Mouse (Mus musculus) 3T3-L1 (cell line): ENCODE results near the gene Scly.

Experiments used
- DNase-seq: peaks from one replicate; pipeline ENCODE4 v3.0.0-alpha.2; 2015; ENCODE audit warnings: low read depth, low spot score

Gene Scly

DNA sequence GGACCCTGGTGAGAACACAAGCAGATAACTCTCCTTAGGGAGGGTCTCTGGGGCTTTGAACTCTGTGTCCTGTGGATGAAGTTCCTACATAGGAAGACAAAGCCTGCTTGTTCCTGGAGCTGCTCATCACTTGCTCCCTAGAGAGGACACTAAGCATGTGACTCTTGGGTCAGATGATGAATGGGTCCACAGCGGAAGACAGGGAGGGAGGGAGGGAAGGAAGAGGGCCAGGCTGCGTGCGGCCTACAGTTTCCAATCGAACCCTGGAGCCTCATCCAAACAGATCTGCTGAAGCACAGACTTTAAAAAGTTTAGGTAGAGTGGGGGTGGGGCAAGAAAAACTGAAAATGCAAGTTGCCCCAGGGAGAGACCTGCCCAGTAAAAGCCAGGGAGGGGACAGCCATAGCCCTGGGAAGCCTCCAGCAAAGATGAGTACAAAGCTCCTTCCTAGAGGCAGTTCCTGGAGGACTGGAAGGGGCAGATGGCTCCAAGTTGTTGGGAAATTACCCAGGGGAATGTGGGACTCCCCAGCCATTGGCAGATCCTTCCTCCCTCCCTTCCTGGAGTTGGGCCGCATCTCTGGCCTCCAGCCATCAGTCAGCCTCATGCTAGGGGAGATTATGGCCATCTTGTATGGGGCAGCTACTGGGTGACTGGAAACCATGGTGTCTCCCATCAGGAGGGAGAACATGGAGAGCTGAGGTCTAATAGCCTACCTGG lies 1.7 kb downstream of the Scly start:
- peak; percentile 29 for DNase-seq

DNA sequence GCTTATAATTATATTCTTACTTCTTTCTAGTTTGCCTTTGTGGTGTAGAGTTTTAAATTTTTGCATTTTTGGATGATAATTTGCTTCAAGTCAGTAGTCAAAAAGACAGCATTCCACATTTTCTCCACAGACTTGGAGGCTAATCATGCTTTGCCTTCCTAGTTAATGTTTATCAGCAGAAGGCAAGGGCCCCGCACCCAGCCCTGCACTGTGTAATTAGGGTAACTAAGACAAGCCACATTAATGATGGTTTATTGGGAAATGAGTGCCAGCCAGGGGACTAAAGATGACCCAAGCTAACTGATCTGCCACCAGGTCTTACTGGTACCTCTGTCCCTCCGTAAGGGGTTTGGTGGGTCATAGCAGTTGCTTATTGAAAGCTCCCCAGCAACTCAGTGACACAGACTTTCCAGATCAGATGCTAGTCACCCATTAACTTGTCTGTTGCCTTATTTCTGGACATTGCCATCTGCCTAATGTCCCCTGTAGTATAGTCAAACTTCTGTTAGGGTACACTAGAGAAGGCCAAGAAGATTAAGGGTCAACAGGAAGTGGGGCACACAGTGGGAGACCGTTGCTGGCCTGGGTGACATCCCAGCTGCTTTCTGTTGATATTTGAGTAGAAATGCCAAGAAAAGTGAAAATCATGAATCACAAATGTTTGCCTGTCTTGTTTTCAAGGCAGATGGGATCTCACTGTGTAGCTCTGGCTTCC lies 3.2 kb downstream of the Scly start:
- no peak for DNase-seq

DNA sequence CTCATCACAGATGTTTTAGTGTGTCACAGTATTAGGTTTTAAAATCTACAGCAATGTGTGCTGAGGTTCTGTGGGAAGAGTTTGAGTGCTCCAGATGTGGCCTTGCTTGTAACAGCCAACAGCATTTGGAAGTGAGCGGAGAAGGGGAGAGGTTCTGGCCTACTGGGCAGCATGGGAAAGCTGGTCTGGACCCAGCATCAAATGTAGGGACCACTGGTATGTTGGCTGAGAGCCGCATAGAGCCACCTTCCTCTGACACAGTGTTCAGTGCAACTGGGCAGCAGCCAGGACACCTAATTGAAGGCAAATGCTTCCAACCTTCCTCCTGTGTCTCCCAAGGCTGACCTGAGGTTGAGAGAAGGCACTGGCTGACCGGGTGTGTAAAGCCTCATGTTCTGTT lies 3.9 kb downstream of the Scly start:
- peak; percentile 43 for DNase-seq

DNA sequence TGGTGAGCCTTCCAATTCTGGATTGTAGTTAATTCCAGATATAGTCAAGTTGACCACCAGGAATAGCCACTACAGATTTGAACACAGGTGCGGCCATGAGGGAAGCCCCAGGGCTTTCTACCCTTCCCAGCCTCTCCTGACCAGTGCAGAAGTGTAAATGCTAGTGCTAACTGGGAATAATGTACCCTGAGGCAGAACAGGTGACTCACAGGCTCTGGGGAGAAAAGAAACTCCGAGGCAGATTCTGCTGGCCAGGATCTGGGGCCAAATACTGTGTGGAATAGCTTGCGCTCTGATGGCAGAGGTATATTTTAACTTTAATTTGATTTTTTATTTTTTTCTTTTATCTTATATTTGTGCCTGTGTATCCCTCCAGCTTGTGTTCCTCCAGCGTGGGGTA lies 6.5 kb downstream of the Scly start:
- peak; percentile 71 for DNase-seq

DNA sequence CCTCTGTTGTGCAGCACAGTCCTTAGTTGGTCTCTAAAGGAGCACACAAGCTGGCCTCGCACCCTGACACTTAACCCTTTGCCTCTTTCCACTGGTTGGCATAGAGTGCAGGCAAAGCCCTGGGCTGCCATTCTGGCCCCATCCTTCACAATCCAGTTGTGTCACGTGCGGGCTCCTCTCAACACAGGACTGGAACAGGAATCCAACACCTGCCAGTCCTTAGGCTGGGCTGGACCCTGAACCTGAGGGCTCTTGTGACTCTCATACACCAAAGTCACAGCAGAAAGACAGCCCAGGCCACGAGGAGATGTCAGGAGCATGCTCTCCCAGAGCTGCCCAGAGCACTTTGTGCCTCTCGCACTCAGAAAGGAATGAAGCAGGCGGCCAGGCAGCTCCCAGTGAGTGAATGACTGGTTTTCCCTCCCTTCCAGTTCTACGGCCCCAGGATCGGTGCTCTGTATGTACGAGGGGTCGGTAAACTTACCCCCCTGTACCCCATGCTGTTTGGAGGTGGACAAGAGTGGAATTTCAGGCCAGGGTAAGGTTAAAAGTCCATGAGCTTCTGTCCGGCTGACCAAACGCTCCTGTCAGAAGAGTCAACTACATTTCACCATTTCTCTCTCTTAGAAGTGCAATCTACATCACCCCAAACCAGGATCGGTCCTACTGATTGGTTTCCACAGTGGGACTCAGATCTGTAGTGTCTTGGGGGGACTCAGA lies 11.4 kb downstream of the Scly start:
- DNase-seq, result no peak

DNA sequence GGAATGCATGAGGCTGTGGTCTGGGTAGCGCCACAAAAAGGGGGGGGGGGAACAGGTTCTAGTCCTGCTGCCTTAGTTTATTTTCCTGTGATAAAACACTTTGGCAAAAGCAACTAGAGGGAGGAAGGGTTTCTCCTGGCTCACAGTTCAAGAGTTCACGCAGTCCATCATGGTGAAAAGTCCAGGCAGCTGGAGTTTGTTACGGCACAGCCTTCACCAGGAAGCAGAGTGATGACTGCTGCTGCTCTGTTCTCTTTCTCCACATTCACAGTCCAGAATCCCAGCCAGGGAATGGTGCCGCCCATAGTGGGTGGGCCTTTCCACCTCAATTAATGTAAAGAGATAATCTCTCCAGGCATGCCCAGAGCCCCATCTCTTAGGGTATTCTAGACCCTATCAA lies 14.1 kb downstream of the Scly start:
- DNase-seq, result no peak

DNA sequence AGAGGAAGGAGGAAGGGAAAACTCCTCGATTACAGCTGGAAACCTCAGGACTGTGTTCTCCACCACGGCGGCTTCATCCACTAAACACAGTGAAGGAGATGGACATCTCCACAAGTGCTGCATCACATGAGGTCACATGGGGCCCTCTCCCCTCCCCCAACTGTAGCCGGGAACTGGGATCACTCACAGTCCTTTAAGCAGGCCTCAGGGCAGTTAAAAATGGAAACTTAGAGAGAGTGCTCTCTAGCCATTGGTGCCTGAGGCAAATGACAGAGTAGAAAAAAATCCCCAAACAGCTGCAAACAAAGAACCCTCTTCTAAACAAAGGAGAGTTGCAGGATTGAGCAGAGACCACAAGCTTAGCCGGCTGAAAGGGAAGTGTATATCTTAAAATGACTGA lies 15.1 kb downstream of the Scly start:
- DNase-seq, result peak; percentile 50

DNA sequence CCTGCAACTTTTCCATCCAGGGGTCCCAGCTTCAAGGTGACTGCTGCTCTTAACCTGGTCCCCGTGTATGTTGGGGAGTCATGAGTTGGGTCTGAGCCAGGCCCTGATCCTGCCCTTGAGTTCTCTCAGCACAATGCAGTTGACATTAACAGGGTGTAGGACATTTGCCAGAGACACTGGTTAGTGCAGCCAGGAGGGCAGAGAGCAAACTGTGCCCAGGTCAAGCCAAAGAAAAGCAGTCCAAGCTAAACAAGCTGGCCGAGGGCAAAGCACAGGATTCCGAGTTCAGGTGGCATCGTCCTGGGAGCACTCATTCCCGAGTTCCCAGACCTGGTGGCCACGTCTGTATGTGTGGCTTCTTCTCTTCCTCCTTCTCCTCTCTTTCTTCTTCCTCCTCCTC lies 19.5 kb downstream of the Scly start:
- DNase-seq, result no peak

DNA sequence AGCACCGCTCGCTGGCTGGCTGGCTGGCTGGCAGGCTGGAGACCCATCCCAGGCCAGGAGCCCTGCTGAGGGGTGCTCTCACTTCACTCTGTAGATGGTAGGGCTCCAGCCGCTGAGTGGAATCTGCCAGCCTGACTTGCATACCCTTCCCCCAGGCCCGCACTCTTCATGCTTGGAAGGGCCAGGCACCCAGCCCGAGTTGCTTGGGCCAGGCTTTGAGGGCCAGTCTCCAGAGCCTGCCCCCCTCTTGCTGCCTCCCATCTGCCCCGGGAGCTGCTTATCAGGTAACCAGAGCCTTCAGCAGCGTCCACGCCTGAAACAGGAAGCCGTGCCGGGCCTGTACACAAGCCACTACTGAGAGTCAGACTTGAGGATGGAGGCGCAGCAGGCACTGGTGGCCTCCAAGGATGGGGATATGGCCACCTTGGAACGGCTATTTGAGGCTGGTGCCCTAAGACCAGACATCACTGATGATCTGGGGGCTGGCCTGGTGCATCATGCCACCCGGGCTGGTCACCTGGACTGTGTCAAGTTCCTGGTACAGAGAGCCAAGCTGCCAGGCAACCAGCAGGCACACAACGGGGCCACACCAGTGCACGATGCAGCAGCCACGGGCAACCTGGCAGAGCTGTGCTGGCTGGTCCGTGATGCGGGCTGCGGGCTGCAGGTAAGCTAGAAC lies 23.8 kb downstream of the Scly start, which contains the start of gene Espnl:
Gene Espnl (plus strand): TSS at position 316 of the 679 bp plus-strand sequence.
- no peak for DNase-seq

DNA sequence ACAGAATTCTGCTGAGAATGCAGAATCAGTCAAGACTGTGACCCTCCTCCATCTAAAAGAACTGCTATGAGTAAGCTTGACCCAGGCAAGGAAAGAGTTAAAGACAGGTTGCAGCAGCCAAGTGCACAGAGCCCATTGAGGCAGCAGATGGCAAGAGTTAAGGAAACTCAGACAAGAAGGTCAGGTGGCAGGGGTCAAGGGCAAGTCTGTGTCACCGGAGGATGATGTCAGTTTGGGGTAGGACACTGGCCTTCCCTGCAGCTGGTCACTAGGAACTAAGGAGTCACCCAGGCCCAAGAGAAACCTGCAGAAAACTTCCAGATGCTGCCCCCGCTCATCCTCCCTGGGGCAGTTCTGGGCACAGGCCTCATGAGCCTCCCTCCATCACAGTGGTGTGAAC lies 26.5 kb downstream of the Scly start:
- no peak for DNase-seq

DNA sequence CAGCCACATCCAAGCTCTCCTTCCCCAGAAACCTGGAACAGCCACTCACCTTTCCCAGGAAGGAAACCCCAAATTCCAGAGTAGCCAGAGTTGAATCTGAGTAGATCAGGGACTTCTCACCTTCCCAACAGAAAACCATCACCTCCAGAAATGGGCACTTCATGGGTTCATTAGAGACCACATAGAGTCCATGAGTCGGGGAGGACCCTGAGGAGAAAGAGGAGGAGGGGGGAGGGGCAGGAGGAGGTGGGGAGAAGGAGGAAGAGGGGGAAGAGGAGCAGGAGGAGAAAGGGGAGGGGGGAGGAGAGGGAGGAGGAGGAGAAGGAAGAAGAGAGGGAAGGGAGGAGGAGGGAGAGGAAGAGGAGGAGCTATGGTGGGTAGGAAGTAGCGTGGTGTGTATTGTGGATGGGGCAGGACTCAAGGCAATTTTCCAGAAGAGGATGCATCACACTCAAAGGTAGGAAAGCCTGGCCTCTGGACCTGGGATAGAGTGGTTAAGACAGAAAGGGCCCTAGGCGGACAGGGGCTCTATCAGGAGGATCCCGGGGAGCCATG lies 27.4 kb downstream of the Scly start:
- no peak for DNase-seq

DNA sequence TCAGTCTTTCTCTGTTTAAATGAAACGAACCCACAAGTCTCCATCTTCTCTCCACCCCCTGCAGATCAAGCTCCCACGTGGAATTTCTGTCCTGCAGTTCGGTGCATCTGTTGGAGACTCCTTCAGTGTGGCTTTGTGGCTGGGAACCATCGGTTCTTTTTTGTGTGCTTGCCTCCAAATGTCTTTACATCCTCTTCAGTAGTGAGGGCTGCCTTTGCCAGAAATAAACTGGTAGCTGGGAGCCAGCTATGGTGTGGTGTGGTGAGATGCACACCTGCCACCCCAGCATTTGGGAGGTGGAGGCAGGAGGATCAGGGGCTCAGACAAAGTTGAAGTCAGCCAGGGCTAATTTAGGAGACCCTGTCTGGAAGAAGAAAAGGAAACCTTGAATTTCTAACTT lies 34.0 kb downstream of the Scly start:
- no peak for DNase-seq

DNA sequence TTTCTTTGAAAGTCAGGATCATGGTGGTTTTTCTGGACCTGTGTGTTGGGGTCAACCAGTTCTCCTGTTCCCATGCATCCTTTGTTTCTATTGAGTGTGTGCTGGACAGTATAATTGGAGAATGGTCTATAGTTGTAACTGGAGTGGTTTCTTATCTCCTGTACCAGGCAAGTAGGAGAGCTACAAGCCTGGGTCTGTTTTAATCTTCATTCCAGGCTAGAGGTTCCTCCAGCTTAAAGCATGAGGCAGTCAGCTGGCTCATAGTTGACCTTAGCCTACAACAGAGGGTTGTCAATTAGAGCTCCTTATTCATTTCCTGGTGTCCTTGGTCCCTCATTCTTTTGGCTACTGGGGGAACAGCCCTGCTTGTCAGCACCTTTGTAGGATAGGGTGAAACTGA lies 35.4 kb downstream of the Scly start:
- no peak for DNase-seq

DNA sequence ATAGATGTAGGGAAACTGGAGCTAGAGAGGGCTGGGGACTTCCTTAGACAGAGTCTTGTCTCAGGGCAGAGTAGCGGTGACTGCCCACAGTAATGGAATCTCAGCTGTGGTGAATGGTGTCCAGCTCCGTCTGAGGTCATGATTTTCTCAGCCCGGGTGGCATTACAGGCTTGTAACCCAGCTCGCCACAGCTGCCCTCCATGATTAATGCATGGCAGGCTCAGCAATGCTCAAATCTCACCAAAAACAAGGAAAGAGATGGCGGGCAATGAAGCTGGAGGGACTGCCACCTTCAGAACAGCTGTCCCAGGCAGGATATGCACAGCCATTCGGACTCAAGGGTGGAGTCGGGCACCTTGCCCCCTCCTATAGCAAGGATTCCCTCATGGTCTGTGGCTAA lies 39.2 kb downstream of the Scly start:
- DNase-seq, result no peak

DNA sequence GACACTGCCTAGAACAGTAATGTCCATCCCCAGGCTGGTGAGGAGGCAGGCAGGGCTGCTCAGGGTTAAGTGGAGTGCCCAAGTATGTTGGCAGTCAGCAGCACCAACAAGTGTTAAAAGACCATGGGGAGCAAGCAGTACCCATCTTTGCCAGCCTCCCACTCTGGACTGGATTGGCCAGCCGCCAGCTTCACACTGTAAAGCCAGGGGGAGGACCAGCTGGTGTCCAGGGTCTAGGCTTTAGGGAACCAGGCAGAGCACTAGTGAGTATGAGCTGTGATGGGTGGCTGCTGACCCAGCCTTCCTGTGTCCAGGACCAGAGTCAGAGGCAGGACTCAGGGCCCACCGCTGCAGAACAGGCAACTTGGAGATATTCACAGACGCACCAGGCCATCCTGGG lies 45.9 kb downstream of the Scly start:
- no peak for DNase-seq

DNA sequence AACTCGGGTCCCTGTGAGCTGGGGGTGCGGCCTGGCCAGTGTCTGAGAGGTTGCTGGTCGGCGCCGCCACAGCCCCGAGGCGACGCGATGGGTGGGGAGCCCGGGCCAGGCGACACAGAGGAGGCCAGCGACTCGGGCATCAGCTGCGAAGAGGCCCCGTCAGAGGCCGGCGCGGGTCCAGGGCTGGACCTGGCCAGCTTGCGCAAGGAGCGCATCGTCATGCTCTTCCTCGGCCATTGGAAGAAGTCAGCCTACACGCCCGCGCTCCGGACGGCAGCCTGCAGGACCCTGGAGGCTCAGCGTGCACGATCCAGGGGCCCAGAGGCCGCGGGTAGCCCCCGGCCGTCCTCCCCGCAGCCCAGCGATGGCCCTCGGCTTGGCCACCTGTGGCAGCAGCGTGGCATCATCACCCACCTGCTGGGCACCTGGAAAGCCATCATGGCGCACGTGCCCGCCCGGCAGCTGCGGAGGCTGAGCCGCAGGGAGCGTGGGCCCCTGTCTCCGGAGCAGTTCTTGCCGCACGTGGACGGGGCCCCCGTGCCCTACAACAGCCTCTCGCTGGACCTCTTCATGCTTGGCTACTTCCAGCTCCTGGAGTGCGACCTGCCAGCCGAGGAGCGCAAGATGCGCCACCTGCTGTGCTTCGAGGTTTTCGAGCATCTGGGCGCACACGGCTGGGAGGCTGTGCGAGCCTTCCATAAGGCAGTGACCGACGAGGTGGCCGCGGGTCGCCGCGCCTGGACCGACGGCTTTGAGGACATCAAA lies 47.0 kb downstream of the Scly start:
- no peak for DNase-seq

DNA sequence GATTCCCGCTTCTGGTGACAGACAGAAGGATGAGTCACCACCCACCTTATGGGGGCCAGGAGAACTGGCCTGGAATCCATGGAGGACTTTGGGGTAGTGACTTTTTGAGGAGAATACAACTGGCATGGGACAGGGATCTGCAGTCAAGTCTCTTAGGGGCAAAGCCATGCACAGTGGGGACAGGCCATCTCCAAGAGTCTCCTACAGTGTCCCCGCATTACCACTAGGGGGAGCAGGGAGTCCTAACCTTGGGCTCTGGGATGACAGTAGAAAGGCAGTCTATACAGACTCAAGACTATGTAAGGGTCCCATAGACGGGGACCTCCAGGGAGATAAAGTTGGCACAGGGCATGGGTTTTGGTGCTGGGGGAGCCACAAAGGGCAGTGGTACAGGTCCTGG lies 48.8 kb downstream of the Scly start:
- peak; percentile 81 for DNase-seq

DNA sequence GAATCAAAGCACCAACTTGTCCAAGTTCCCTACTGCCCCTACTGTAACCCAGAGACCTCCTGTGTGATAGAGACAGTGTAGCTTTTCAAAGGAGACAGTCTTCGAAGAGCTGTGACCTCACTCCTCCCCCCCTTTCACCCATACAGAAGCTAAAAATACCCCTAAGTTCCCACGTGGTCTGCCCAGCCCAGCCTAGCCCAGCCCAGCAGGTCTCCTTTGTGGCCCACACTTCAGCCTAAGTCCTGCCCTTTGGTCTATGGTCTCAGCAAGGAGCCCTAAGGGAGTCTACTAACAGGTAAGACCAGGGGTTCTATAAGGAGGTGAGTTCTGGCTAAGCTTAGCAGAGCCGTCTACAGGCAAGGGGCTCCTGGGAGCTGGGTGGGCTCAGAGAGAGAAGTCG lies 52.7 kb downstream of the Scly start, which contains the start of gene Klhl30:
Gene Klhl30 (plus strand): TSS at position 176 of the 400 bp plus-strand sequence.
- no peak for DNase-seq

DNA sequence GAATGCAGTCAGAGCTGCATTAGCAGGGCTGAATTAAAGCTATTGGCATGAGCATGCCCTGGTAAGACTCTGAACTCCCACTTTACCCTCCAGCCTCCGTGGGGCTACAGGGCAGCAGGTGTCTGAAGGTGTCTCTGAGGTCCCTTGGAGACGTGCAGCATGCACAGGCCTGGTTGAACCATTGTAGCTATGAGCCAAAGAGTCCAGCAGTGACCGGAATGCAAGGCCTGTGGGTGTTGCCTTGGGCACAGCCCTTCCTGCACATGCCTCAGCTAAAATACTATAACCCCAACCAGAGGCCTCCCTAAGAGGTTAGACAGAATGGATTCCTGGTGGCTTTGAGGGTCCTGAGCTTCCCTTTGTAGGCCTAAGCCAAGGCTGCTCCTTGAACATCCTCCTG lies 53.1 kb downstream of the Scly start:
- peak; percentile 47 for DNase-seq

DNA sequence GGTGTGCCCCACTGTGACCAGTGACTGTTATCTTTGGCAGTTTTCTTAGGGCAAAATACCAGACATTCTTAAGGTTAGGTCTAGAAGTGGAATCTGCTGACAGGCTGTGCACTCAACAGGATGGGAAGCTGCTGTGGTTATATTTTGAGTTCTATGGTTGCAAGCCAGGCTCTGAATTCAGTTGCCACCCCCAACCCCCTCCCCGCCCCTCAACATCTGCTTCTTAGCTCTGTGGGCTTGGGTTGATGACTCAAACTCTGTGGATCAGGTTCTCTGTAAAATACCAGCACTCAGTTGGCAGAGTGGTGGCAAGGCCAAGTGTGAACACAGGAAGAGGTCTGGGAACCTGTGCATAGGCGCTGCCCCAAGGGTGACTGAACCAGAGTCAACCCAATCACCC lies 54.1 kb downstream of the Scly start:
- peak; percentile 96 for DNase-seq

DNA sequence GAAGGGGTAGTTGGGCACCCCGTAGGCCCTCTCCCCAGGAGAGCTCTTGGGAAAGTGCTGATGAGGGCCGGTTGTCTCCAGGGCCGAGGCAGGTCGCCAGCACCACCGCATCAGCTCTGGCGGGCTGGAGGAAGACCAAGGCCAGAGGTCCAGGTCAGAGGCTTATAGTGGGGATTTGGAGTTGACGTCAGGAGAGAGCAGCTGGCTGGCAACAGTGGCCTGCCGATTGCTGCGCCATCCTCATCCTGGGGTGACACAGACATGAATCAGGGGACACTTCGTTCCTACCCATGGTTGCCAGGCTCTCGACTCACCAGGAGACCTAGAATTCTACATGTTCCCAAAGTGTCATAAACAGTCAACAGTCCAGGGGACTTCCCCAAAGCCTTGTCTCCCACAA lies 58.0 kb downstream of the Scly start:
- DNase-seq, result no peak
